Mouse (Mus musculus) E14TG2a.4 (cell line): Measurements from ENCODE around the gene Bglap2.
"Not testable (repeated sequence)": the region's sequence is repeated elsewhere in the genome, so short reads cannot be mapped to it uniquely, and the experiment has no call there.

Experiments
- NANOG ChIP-seq: IDR thresholded peaks from 2 replicates; pipeline ENCODE4 v1.6.1; 2014; ENCODE audit warnings: borderline replicate concordance, low read length, mixed read lengths
- POU5F1 ChIP-seq: IDR thresholded peaks from 2 replicates; pipeline ENCODE4 v1.6.1; 2014; ENCODE audit warnings: low read length, borderline replicate concordance

GRCm38 (mm10) chr3:88368511-88368910 lies 10.0 kb downstream of the Bglap2 start:
- not testable (repeated sequence) for TF ChIP-seq POU5F1, NANOG
